Mouse (Mus musculus) brain, embryonic 14.5 days (tissue): ENCODE measurements around the gene Cox10.

ENCODE experiments used
- CTCF ChIP-seq: fragments of 200-500 bp; IDR thresholded peaks from 2 replicates; pipeline ENCODE4 v1.5.1; 2012; ENCODE audit warnings: inconsistent platforms, mild to moderate bottlenecking, moderate library complexity, borderline replicate concordance; ENCODE audit not compliant: insufficient read depth, insufficient read length; ENCODE audit errors: extremely low read depth
- POLR2A ChIP-seq: fragments of 200-500 bp; IDR thresholded peaks from 2 replicates; pipeline ENCODE4 v1.6.1; 2012; ENCODE audit warnings: mild to moderate bottlenecking, inconsistent platforms, borderline replicate concordance; ENCODE audit not compliant: poor library complexity, insufficient read depth, insufficient read length, severe bottlenecking; ENCODE audit errors: extremely low read depth

GRCm38 (mm10) chr11:64000200-64000794, 79.0 kb downstream of the Cox10 start:
- TF ChIP-seq POLR2A = no peak
- no peak for TF ChIP-seq CTCF
